Mouse (Mus musculus) regulatory T cell (primary cell): ENCODE measurements around the gene Tmem163.

Experiments
- in situ Hi-C: fragments of 300-600 bp; cut with MboI, MseI; formaldehyde crosslinking; loops from one replicate; pipeline ENCODE4 v1.15.1; 2025; ENCODE audit warnings: high pct_unique_total_duplicates

The Tmem163 gene

DNA sequence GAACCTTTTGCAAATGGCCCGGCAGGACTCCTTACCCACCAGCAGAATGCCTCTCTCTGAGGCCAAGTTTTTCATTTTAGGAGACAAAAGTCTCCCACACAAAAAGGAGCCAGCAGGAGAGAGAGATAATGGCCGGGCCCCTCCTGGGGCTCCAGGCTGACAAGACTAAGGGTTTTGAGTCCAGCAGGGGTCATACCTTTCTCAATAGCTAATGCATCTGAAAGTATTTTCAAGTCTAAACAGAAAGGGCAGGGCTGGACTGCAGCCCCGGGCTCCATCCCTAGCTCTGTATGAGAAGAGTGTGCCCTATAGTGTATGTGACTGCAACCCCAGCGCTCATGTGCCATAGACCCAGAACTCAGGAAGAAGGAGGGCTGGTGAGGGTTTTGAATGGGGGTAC lies 103.7 kb downstream of the Tmem163 start:
- in situ Hi-C loops: no loop called here

GRCm38 (mm10) chr1:127573186-127573585 lies 106.2 kb downstream of the Tmem163 start:
- in situ Hi-C loops: no loop called here

GRCm38 (mm10) chr1:127568641-127569040 lies 110.7 kb downstream of the Tmem163 start:
- in situ Hi-C loops: no loop called here

- in situ Hi-C loops: no loop called here
These were observed 122.9 kb downstream of the Tmem163 start for GRCm38 (mm10) chr1:127556486-127556845.

DNA sequence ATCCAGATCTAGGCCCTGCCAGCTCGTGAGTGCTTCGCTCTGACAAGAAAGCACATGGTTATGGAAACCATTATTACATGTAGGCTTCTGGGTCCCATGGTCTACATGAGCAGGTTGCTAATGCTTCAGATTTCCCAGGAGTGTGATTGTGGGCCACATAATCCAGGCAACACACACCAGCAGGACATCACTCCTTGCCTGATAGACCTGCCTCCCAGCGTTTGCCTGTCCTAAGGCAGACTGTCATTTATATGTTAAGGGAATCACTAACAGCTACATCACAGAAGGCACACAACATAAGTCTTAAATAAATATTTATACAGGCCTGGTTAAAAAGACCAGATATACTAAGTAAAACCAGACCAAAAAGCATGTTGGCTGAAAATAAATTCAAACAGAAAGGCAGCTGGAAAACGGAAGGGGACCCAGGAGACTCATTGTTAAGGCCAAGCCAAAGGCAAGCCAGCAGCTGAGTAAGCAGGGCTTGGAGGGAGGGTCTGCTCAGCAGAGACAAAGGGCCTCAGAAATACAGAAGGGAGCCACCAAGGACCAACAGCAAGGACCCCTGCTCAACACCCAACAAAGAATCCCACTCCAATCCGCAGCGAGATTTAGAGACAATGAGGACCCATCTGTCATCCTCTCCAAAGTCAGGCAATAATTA lies 123.4 kb downstream of the Tmem163 start:
- in situ Hi-C loops: no loop called here

DNA sequence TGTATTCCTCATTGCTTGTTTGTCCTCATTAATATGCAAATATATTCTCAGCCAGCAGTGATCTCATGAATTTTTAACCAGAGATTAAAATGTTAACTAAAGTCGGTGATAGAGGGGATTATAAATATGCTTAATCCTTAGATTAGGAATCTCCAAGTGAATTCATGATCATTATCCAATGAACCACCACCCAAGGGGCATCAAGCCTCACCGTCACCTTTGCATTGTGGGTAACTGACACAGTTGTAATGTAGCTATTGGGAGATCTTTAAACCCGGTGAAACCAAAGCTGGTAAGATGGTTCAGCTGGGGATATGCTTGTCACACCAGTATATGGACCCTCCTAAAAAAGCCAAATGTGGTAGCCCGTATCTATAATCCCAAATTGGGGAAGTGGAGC lies 131.3 kb downstream of the Tmem163 start:
- in situ Hi-C loops: no loop called here

- in situ Hi-C loops: no loop called here
These were observed 136.6 kb downstream of the Tmem163 start for GRCm38 (mm10) chr1:127542756-127543155.

DNA sequence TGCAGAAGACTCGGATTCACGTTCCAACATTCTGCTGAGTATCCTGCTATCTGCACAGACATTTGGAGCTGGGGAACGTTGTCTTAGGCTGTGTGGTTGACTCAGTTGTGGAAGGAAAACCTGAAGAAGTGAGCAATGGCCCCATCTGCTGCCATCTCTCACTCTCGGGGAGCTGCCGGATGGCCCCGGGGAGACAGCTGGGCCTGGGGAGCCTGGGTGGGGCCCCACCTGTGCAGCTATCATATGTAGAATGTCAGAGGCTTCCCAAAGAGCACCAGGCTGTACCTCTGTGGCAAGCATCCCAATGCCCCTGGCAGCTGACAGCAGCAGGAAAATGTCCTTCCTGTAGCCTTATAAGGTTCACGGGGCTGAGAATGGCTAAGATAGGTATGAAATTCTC lies 137.4 kb downstream of the Tmem163 start:
- in situ Hi-C loops: no loop called here

DNA sequence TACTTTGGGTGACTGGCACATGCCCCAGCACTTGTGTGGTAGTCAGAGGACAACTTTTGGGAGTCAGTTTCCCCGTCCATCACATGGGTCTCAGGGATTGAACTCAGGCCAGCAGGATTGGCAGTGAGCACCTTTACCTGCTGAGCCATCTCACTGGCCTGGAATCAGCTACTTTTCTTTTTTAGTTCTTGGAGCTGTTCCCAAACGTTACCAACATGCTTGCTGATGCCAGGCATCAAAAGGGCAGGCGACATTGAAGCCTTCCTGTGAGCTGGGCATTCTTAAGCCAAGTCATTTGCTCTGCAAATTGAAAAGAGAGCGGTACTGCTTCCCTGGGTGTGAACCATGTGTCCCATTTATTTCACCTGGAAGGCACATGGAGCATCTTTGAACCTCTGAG lies 137.8 kb downstream of the Tmem163 start:
- in situ Hi-C loops: no loop called here

DNA sequence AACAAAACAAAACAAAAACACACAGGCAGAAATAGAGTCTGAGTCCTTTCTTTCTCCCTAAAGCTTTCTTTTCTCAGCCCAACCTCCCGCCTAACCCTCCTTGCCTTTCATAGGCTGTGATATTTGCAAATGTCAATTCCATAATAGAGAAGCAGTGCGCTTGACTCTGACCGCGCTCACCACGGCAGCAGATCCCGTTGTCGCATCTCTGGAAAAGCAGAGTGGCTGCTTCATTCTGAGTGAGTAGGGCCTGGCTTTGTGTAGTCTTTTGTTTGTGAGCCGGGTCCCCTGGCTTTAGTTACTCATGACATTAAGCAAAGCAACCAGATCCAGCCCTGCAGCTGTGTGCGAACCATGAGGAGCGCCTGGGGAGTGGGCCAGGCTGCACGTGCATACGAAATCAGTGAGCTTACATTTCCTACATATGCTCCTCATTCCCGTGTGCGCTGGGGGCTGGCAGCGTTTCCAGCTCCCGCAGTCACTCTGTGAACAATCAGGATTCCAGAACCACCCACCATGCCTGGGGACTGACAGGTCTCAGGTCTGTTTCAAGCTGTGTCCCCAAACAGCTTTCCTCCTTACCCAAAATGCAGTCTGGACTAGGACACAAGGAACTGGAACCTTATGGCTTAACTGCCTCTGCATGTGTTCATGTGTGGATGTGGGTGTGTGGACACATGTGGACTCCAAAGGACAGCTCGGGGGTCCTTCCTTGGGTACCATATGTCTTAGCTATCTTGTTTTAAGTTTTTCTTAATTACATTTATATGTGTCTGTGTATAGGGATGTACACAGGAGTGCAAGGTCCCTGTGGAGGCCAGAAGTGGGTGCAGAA lies 141.9 kb downstream of the Tmem163 start:
- in situ Hi-C loops: no loop called here

DNA sequence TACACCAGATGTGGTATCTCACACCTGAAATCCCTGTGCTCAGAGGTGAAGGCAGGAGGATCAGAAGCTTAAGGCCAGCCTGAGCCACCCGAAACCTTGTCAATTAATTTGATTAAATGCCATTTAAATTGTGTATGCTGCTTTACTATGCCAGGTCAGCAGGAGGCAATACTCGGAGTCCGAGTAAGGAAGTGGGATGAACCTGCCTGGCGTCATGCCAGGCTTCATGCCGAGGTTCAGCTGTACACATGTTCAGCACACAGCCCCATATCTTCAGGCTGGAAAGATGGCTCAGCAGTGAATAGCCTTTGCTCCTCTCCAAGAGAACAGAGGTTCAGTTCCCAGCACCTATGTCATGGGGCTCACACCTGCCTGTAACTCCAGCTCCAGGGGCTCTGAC lies 142.9 kb downstream of the Tmem163 start:
- in situ Hi-C loops: no loop called here

DNA sequence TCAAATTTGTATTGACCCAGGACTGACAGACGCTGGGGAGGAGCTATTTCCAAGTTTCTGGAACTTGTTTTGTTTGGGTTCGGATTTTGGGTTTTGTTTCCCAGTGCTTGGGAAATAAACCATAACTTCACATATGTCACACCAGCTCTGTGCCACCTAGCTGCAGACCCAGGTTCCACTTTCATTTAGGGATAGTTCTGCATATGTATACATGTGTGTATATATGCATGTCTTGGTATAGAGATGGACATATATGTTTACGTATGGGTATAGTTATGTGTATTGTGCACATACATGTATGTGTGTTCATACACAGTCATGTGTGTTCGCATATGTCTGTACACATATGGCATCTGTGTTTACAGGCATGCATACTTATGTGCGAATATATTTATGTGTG lies 147.6 kb downstream of the Tmem163 start:
- in situ Hi-C loops: no loop called here

GRCm38 (mm10) chr1:127530849-127531580 lies 148.3 kb downstream of the Tmem163 start:
- in situ Hi-C loops: no loop called here

DNA sequence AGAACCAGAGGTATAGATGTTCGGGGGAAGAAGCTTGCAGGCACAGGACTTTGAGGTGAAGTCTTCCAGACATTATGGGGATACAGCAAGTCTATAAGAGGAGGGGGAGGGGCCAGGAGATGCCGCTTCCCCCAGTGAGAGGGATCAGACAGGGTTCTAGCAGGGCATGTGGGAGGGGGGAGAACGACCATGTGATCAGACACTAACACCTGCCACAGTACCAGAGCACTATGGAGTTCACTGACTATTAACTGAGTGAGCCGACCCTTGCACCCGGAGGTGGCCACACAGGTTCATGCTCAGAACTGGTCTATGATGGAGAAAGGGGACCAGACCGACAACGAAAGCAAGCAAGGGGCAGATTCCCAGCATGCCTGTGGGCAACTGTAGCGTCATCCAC lies 156.0 kb downstream of the Tmem163 start:
- in situ Hi-C loops: loop anchor here (25.0 kb wide), 1 partner anchor 1589 kb away; no protein-coding TSS in a partner anchor

- in situ Hi-C loops: loop anchor here (25.0 kb wide), 1 partner anchor 1597 kb away; no protein-coding TSS in a partner anchor
These were observed 164.5 kb downstream of the Tmem163 start for GRCm38 (mm10) chr1:127514888-127515287.

- in situ Hi-C loops: loop anchor here (25.0 kb wide), 1 partner anchor 1598 kb away; no protein-coding TSS in a partner anchor
These were observed 164.9 kb downstream of the Tmem163 start for GRCm38 (mm10) chr1:127514479-127514878.

DNA sequence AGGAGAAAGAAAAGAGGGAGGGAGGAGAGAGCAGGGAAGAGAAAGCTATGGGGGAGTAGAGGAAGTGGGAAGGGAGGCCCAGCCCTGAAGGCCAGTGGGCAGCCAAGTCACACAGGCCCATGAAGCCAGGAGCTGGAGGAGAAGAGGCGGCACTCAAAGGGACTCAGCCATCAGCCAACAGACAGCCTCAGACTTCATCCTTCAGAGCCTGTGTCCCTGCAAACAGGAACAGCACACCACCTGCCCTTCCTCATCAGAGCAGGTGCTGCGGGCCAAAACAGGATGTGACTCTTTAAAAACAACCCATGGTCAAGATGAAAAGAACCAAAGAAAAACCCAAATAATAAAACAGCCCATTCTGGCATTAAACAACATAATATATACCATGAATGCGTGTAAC lies 165.7 kb downstream of the Tmem163 start:
- in situ Hi-C loops: loop anchor here (25.0 kb wide), 1 partner anchor 1599 kb away; no protein-coding TSS in a partner anchor

GRCm38 (mm10) chr1:127513140-127513539 lies 166.2 kb downstream of the Tmem163 start:
- in situ Hi-C loops: loop anchor here (25.0 kb wide), 1 partner anchor 1599 kb away; no protein-coding TSS in a partner anchor

GRCm38 (mm10) chr1:127512709-127513108 lies 166.6 kb downstream of the Tmem163 start:
- in situ Hi-C loops: loop anchor here (25.0 kb wide), 1 partner anchor 1600 kb away; no protein-coding TSS in a partner anchor

GRCm38 (mm10) chr1:127511362-127511761 lies 168.0 kb downstream of the Tmem163 start:
- in situ Hi-C loops: loop anchor here (25.0 kb wide), 1 partner anchor 1601 kb away; no protein-coding TSS in a partner anchor

GRCm38 (mm10) chr1:127508921-127509320 lies 170.4 kb downstream of the Tmem163 start:
- in situ Hi-C loops: loop anchor here (5.0 to 25.0 kb wide), 2 partner anchors 688 to 1603 kb away; no protein-coding TSS in a partner anchor
